Comparison of ENCODE assay signal across 9 mouse cellular contexts in the genomic region with DNA sequence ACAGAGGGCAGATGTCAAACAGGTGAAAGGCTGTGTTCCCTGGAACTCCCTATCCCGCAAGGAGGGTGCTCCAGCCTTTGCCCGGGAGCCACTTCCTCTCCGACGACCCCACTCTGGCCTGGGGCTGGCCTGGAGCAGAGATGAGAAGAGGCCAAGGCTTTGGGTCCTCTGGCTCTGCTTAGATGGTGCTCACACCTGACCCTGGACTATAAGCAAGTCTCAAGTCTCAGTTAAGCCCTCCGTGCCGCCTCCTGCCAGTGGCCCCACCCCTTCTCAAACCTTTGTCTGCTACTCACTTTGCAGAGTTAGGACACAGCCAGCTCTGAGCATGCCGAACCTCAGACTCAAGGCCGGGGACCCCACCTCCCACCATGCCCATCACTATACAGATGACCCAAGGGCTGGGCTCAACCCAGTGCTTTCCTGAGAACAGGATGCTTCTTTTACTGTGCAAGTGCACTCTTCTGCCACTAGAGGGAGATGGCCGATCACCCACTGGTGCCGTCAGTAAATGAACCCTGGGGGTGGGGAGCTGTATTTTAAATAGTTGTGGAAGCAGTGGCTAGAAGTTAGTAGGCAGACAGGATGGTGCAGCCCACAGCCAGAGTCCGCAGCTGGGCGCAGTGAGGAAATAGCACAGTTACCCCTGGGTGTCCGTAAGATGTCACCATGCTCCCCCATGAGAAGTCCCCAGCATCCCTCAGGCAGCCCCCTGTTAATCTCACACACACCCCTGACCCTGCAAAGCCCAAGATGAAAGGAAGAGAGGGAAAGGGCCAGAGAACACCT. TPM values are rescaled to one million over a fixed set of nuclear protein-coding genes. Genes with fewer than 3 reads are reported as not detected.
DNase-seq lines count a peak whose midpoint lies in the region; ATAC-seq lines count a peak whose summit lies in the region.
"Had no signal": no experiment of that assay in that cellular context is flagged by ENCODE, and none has a peak within 500 bp of the region (broad histone marks: within the 10 kb centered on the region; RNA-seq: fewer than 3 reads in every experiment).

No protein-coding gene starts in this region.

- peaks cover 4% of the 10 kb centered on the region; the same call in 1 of the 2 replicates for H3K36me3 ChIP-seq in liver, embryonic 11.5 days (ENCODE audit: control insufficient read depth, insufficient read depth, low read length)

- DNase-seq in B cell, adult 2 months = peak; percentile 57 to 61
- peak; percentile 69 for DNase-seq in NIH3T3 (ENCODE audit: low read depth)
- DNase-seq in embryo, embryonic 10 days (ENCODE audit: low spot score) = peak; percentile 83
- DNase-seq in heart, adult 8-10 months (ENCODE audit: low spot score) = peak; percentile 24
- DNase-seq in kidney, adult 9 months = peak; percentile 47
- DNase-seq in liver, embryonic 11.5 days (ENCODE audit: low spot score) = peak; percentile 52
- peak; percentile 25 to 37 for DNase-seq in natural killer cell, adult 2 months (ENCODE audit: low spot score in 2 of 2)
- peak; percentile 15 to 16 for DNase-seq in thymus, postnatal 36 days

- WGBS in liver, embryonic 11.5 days = 51% methylated on average over 13 of the region's 13 CpGs

- no peaks in the 10 kb centered on the region for H3K4me1 ChIP-seq in liver, embryonic 11.5 days (replicated peaks; ENCODE audit: control insufficient read depth, insufficient read depth, low read length)

- ATAC-seq in liver, embryonic 11.5 days (replicated peaks; ENCODE audit: low FRiP score) = peak; percentile 48

- no peaks in the 10 kb centered on the region for H3K9me3 ChIP-seq in liver, embryonic 11.5 days (ENCODE audit: control insufficient read depth, low read length)

- H3K27ac ChIP-seq in liver, embryonic 11.5 days (ENCODE audit: low read depth, low read length) = no peak overlapping the region

- H3K27me3 ChIP-seq in liver, embryonic 11.5 days (replicated peaks; ENCODE audit: control insufficient read depth, insufficient read depth, low read length) = no peaks in the 10 kb centered on the region

- H3K4me2 ChIP-seq in liver, embryonic 11.5 days = no peak overlapping the region

- H3K9ac ChIP-seq in liver, embryonic 11.5 days (ENCODE audit: low read depth, low read length) = no peak overlapping the region

- H3K4me3 ChIP-seq in liver, embryonic 11.5 days (ENCODE audit: low read depth, low read length) = no peak overlapping the region

RNA-seq across cellular contexts. Expression of gene Fam243, which starts 7.1 kb away (rescaled TPM):
- total RNA-seq in heart, adult 8-10 months (2022) = under 1 TPM; 0.24 to 0.86 (median 0.42) TPM
- polyA plus RNA-seq in liver, embryonic 11.5 days (2014; fragmentation: Nextera tagmentation; extraction: Ambion mirVana) = not detected in 2 replicates
- total RNA-seq: left cerebral cortex, adult 8-10 months had no signal

RNA-seq across cellular contexts. Expression of gene Smim11, which starts 13.1 kb away (rescaled TPM):
- total RNA-seq in heart, adult 8-10 months (2022) = 10 to 100 TPM; 84.4 to 94.5 (median 88.3) TPM
- polyA plus RNA-seq in liver, embryonic 11.5 days (2014; fragmentation: Nextera tagmentation; extraction: Ambion mirVana) = 106 and 117 TPM in 2 replicates

RNA-seq across cellular contexts. Expression of gene Kcne2, which starts 22.0 kb away (rescaled TPM):
- not detected for total RNA-seq in heart, adult 8-10 months (2022)
- polyA plus RNA-seq in liver, embryonic 11.5 days (2014; fragmentation: Nextera tagmentation; extraction: Ambion mirVana) = 0.26 TPM in 1 of 2 replicates, not detected in the other

RNA-seq across cellular contexts. Expression of gene Kcne1, which starts 45.1 kb away (rescaled TPM):
- total RNA-seq in heart, adult 8-10 months (2022) = 1 to 10 TPM; 2.7 to 7.8 (median 4.7) TPM
- 0.05 TPM in 1 of 2 replicates, not detected in the other for polyA plus RNA-seq in liver, embryonic 11.5 days (2014; fragmentation: Nextera tagmentation; extraction: Ambion mirVana)

Comparison
In these comparisons a context has a peak if more than half of its experiments do, and no peak if none do; other contexts are left out.
1. DNase-seq: peak in every context shown above with its lines; median percentile 83 in embryo, embryonic 10 days; 69 in NIH3T3; 59 in B cell, adult 2 months; 52 in liver, embryonic 11.5 days; 47 in kidney, adult 9 months; 31 in natural killer cell, adult 2 months; 24 in heart, adult 8-10 months; 16 in thymus, postnatal 36 days.